Mouse (Mus musculus) inflammation-experienced regulatory T-cells, adult 16 weeks (primary cell): ENCODE measurements around the gene Samt2. TPM values are rescaled to one million over a fixed set of nuclear protein-coding genes. Genes with fewer than 3 reads are reported as not detected.

Experiments used
- polyA plus RNA-seq: library from polyadenylated mRNA; unstranded; fragments of 100-300 nt; shearing (Covaris generic); gene quantifications from one replicate; pipeline ENCODE4 v1.2.1, GENCODE M21; 2017

Gene Samt2
- polyA plus RNA-seq: not detected

GRCm38 (mm10) chrX:154579260-154579659 lies at the start of gene Samt2:
Gene Samt2, minus strand, starts transcription at chrX:154579360.

Other genes with a start within 250 kb of the Samt2 start
- not detected for gene 4930524N10Rik, start 236.0 kb downstream of the Samt2 start, polyA plus RNA-seq
- gene Samt4, start 97.4 kb downstream of the Samt2 start, polyA plus RNA-seq: not detected